Mouse (Mus musculus): Measurements from ENCODE around the gene Atp2c1. TPM values are rescaled to one million over a fixed set of nuclear protein-coding genes. Genes with fewer than 3 reads are reported as not detected.

Gene Atp2c1
- polyA plus RNA-seq, 1 experiment from 2014 or later, result 62.5 TPM

GRCm38 (mm10) chr9:105376411-105376810 is 150.7 kb downstream of the Atp2c1 start:
- no peaks in the 10 kb centered on the region for H3K9me3 ChIP-seq (ENCODE audit: control insufficient read depth, low read depth, low read length)
- no peak overlapping the region for H3K9ac ChIP-seq (replicated peaks; ENCODE audit: low read depth, low read length)
- H3K4me2 ChIP-seq (replicated peaks; ENCODE audit: low read depth, low read length), result no peak overlapping the region
- H3K4me3 ChIP-seq (ENCODE audit: low read depth, low read length), result no peak overlapping the region
- H3K27me3 ChIP-seq (ENCODE audit: control insufficient read depth, insufficient read depth, low read length), result no peaks in the 10 kb centered on the region
- no peaks in the 10 kb centered on the region for H3K4me1 ChIP-seq (ENCODE audit: control insufficient read depth, insufficient read depth, low read length)
- H3K36me3 ChIP-seq (ENCODE audit: control insufficient read depth, insufficient read depth, low read length), result no peaks in the 10 kb centered on the region
- WGBS, result 77% methylated on average over 7 of the region's 7 CpGs
- ATAC-seq (ENCODE audit: insufficient number of reproducible peaks, insufficient read depth, low FRiP score, low read depth), result no peak
- H3K27ac ChIP-seq (ENCODE audit: low read length), result no peak overlapping the region

GRCm38 (mm10) chr9:105374361-105374760 is 152.8 kb downstream of the Atp2c1 start:
- ATAC-seq (ENCODE audit: insufficient number of reproducible peaks, insufficient read depth, low FRiP score, low read depth), result no peak
- H3K9ac ChIP-seq (replicated peaks; ENCODE audit: low read depth, low read length), result no peak overlapping the region
- WGBS, result 47% methylated on average over 5 of the region's 5 CpGs
- no peaks in the 10 kb centered on the region for H3K9me3 ChIP-seq (ENCODE audit: control insufficient read depth, low read depth, low read length)
- no peak overlapping the region for H3K4me3 ChIP-seq (ENCODE audit: low read depth, low read length)
- H3K4me2 ChIP-seq (replicated peaks; ENCODE audit: low read depth, low read length), result no peak overlapping the region
- no peaks in the 10 kb centered on the region for H3K27me3 ChIP-seq (ENCODE audit: control insufficient read depth, insufficient read depth, low read length)
- no peak overlapping the region for H3K27ac ChIP-seq (ENCODE audit: low read length)
- H3K36me3 ChIP-seq (ENCODE audit: control insufficient read depth, insufficient read depth, low read length), result no peaks in the 10 kb centered on the region
- no peaks in the 10 kb centered on the region for H3K4me1 ChIP-seq (ENCODE audit: control insufficient read depth, insufficient read depth, low read length)

GRCm38 (mm10) chr9:105368605-105369004 is 158.5 kb downstream of the Atp2c1 start:
- no peak overlapping the region for H3K4me2 ChIP-seq (replicated peaks; ENCODE audit: low read depth, low read length)
- no peaks in the 10 kb centered on the region for H3K36me3 ChIP-seq (ENCODE audit: control insufficient read depth, insufficient read depth, low read length)
- H3K9me3 ChIP-seq (ENCODE audit: control insufficient read depth, low read depth, low read length), result no peaks in the 10 kb centered on the region
- H3K4me3 ChIP-seq (ENCODE audit: low read depth, low read length), result no peak overlapping the region
- 87% methylated on average over 3 of the region's 3 CpGs for WGBS
- H3K27ac ChIP-seq (ENCODE audit: low read length), result no peak overlapping the region
- H3K27me3 ChIP-seq (ENCODE audit: control insufficient read depth, insufficient read depth, low read length), result no peaks in the 10 kb centered on the region
- no peak overlapping the region for H3K9ac ChIP-seq (replicated peaks; ENCODE audit: low read depth, low read length)
- H3K4me1 ChIP-seq (ENCODE audit: control insufficient read depth, insufficient read depth, low read length), result no peaks in the 10 kb centered on the region
- no peak for ATAC-seq (ENCODE audit: insufficient number of reproducible peaks, insufficient read depth, low FRiP score, low read depth)

GRCm38 (mm10) chr9:105366199-105366598 is 160.9 kb downstream of the Atp2c1 start:
- 88% methylated on average over 4 of the region's 4 CpGs for WGBS
- ATAC-seq (ENCODE audit: insufficient number of reproducible peaks, insufficient read depth, low FRiP score, low read depth), result no peak
- H3K4me1 ChIP-seq (ENCODE audit: control insufficient read depth, insufficient read depth, low read length), result no peaks in the 10 kb centered on the region

GRCm38 (mm10) chr9:105363520-105364231 is 163.4 kb downstream of the Atp2c1 start:
- ATAC-seq (ENCODE audit: insufficient number of reproducible peaks, insufficient read depth, low FRiP score, low read depth), result no peak
- Histone ChIP-seq H3K4me3 (ENCODE audit: low read depth, low read length) (no peak overlapping the region), H3K27me3 (ENCODE audit: control insufficient read depth, insufficient read depth, low read length) (no peaks in the 10 kb centered on the region), H3K27ac (ENCODE audit: low read length) (no peak overlapping the region), H3K4me2 (replicated peaks; ENCODE audit: low read depth, low read length) (no peak overlapping the region), H3K9me3 (ENCODE audit: control insufficient read depth, low read depth, low read length) (no peaks in the 10 kb centered on the region), H3K4me1 (ENCODE audit: control insufficient read depth, insufficient read depth, low read length) (no peaks in the 10 kb centered on the region), H3K9ac (replicated peaks; ENCODE audit: low read depth, low read length) (no peak overlapping the region), H3K36me3 (ENCODE audit: control insufficient read depth, insufficient read depth, low read length) (no peaks in the 10 kb centered on the region)
- 83% methylated on average over 5 of the region's 5 CpGs for WGBS

More at GRCm38 (mm10) chr9:105366199-105366598, 160.9 kb downstream of the Atp2c1 start:
- Histone ChIP-seq H3K36me3 (ENCODE audit: control insufficient read depth, insufficient read depth, low read length) (no peaks in the 10 kb centered on the region), H3K4me2 (replicated peaks; ENCODE audit: low read depth, low read length) (no peak overlapping the region), H3K9me3 (ENCODE audit: control insufficient read depth, low read depth, low read length) (no peaks in the 10 kb centered on the region), H3K27ac (ENCODE audit: low read length) (no peak overlapping the region), H3K4me3 (ENCODE audit: low read depth, low read length) (no peak overlapping the region), H3K27me3 (ENCODE audit: control insufficient read depth, insufficient read depth, low read length) (no peaks in the 10 kb centered on the region), H3K9ac (replicated peaks; ENCODE audit: low read depth, low read length) (no peak overlapping the region)

- no peak overlapping the region for H3K4me3 ChIP-seq (ENCODE audit: low read depth, low read length)
- H3K9me3 ChIP-seq (ENCODE audit: control insufficient read depth, low read depth, low read length), result no peaks in the 10 kb centered on the region
- H3K36me3 ChIP-seq (ENCODE audit: control insufficient read depth, insufficient read depth, low read length), result no peaks in the 10 kb centered on the region
- H3K27ac ChIP-seq (ENCODE audit: low read length), result no peak overlapping the region
- no peaks in the 10 kb centered on the region for H3K27me3 ChIP-seq (ENCODE audit: control insufficient read depth, insufficient read depth, low read length)
- no peaks in the 10 kb centered on the region for H3K4me1 ChIP-seq (ENCODE audit: control insufficient read depth, insufficient read depth, low read length)
- H3K9ac ChIP-seq (replicated peaks; ENCODE audit: low read depth, low read length), result no peak overlapping the region
- WGBS, result 79% methylated on average over 2 of the region's 2 CpGs
- H3K4me2 ChIP-seq (replicated peaks; ENCODE audit: low read depth, low read length), result no peak overlapping the region
- no peak for ATAC-seq (ENCODE audit: insufficient number of reproducible peaks, insufficient read depth, low FRiP score, low read depth)
Measured at GRCm38 (mm10) chr9:105362181-105362580, 164.9 kb downstream of the Atp2c1 start.

Other genes with a start within 250 kb of the Atp2c1 start
- gene Aste1, start 131.9 kb downstream of the Atp2c1 start, polyA plus RNA-seq (2014; fragmentation: Nextera tagmentation; extraction: Ambion mirVana), result 13.8 and 19.2 TPM in 2 replicates
- gene Nek11, start 131.8 kb downstream of the Atp2c1 start, polyA plus RNA-seq (2014; fragmentation: Nextera tagmentation; extraction: Ambion mirVana), result 0.13 and 0.25 TPM in 2 replicates
- gene Pik3r4, start 115.7 kb upstream of the Atp2c1 start, polyA plus RNA-seq (2014; fragmentation: Nextera tagmentation; extraction: Ambion mirVana), result 24.9 and 26.5 TPM in 2 replicates